Mouse (Mus musculus): ENCODE results near the gene Catspere2. TPM values are rescaled to one million over a fixed set of nuclear protein-coding genes. Genes with fewer than 3 reads are reported as not detected.
"Not testable (repeated sequence)": the region's sequence is repeated elsewhere in the genome, so short reads cannot be mapped to it uniquely, and the experiment has no call there.

Catspere2 gene
- polyA plus RNA-seq, 1 experiment from 2014 or later, result 0.10 TPM

- Histone ChIP-seq H3K9ac (ENCODE audit: low read length) (no peak overlapping the region), H3K36me3 (ENCODE audit: control insufficient read depth, insufficient read depth, low read length) (no peaks in the 10 kb centered on the region), H3K27ac (ENCODE audit: low read depth, low read length) (no peak overlapping the region), H3K27me3 (ENCODE audit: control insufficient read depth, insufficient read depth, low read length) (no peaks in the 10 kb centered on the region), H3K4me1 (ENCODE audit: control insufficient read depth, insufficient read depth, low read length) (no peaks in the 10 kb centered on the region), H3K9me3 (ENCODE audit: control insufficient read depth, low read length) (no peaks in the 10 kb centered on the region), H3K4me2 (no peak overlapping the region), H3K4me3 (ENCODE audit: low read depth, low read length) (no peak overlapping the region)
- ATAC-seq (ENCODE audit: low FRiP score) (no peak), DNase-seq (ENCODE audit: low spot score, missing footprints) (no peak)
- WGBS, result 91% methylated on average over 10 of the region's 10 CpGs
Measured at GRCm38 (mm10) chr1:178205701-178206325, 222.6 kb downstream of the Catspere2 start.

GRCm38 (mm10) chr1:178207856-178208255 lies 224.6 kb downstream of the Catspere2 start:
- not testable (repeated sequence) for H3K27me3 ChIP-seq (ENCODE audit: control insufficient read depth, insufficient read depth, low read length); DNase-seq (ENCODE audit: low spot score, missing footprints); H3K9ac ChIP-seq (ENCODE audit: low read length); H3K27ac ChIP-seq (ENCODE audit: low read depth, low read length); H3K9me3 ChIP-seq (ENCODE audit: control insufficient read depth, low read length); ATAC-seq (ENCODE audit: low FRiP score); H3K4me2 ChIP-seq; H3K4me1 ChIP-seq (ENCODE audit: control insufficient read depth, insufficient read depth, low read length); H3K4me3 ChIP-seq (ENCODE audit: low read depth, low read length); H3K36me3 ChIP-seq (ENCODE audit: control insufficient read depth, insufficient read depth, low read length)
- WGBS, result 86% methylated on average over 4 of the region's 4 CpGs

DNA sequence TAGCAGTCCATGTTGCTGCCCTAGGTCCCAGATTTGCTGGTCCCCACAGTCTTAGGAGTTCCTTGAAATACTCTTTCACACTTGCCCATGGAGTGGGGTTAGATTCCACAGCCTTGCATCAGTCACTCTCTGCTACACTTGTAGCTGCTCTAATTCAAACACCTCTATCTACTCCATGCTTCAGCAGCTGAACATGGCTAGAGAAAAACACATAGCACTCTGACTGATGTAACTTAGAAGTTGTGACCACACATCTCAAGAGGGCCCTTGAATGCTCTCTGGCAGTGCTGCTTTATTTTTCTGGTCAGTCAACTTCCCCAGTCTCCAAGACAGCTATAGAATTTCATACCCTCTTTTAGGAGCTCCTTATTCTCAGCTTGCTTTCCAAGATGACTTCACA lies 226.7 kb downstream of the Catspere2 start:
- no peak overlapping the region for H3K27ac ChIP-seq (ENCODE audit: low read depth, low read length)

GRCm38 (mm10) chr1:178217157-178217556 lies 233.9 kb downstream of the Catspere2 start:
- no peak for DNase-seq (ENCODE audit: low spot score, missing footprints)
- H3K4me2 ChIP-seq, result no peak overlapping the region
- H3K27me3 ChIP-seq (ENCODE audit: control insufficient read depth, insufficient read depth, low read length), result no peaks in the 10 kb centered on the region
- no peak overlapping the region for H3K4me3 ChIP-seq (ENCODE audit: low read depth, low read length)
- no peak for ATAC-seq (ENCODE audit: low FRiP score)
- H3K9me3 ChIP-seq (ENCODE audit: control insufficient read depth, low read length), result no peaks in the 10 kb centered on the region
- no peaks in the 10 kb centered on the region for H3K4me1 ChIP-seq (ENCODE audit: control insufficient read depth, insufficient read depth, low read length)
- no peak overlapping the region for H3K9ac ChIP-seq (ENCODE audit: low read length)
- no peaks in the 10 kb centered on the region for H3K36me3 ChIP-seq (ENCODE audit: control insufficient read depth, insufficient read depth, low read length)
- no peak overlapping the region for H3K27ac ChIP-seq (ENCODE audit: low read depth, low read length)

More for the DNA sequence above, 226.7 kb downstream of the Catspere2 start:
- H3K27me3 ChIP-seq (ENCODE audit: control insufficient read depth, insufficient read depth, low read length), result no peaks in the 10 kb centered on the region
- no peaks in the 10 kb centered on the region for H3K9me3 ChIP-seq (ENCODE audit: control insufficient read depth, low read length)
- H3K4me3 ChIP-seq (ENCODE audit: low read depth, low read length), result no peak overlapping the region
- no peaks in the 10 kb centered on the region for H3K36me3 ChIP-seq (ENCODE audit: control insufficient read depth, insufficient read depth, low read length)
- H3K4me2 ChIP-seq, result no peak overlapping the region
- no peaks in the 10 kb centered on the region for H3K4me1 ChIP-seq (ENCODE audit: control insufficient read depth, insufficient read depth, low read length)
- ATAC-seq (ENCODE audit: low FRiP score), result no peak
- no peak overlapping the region for H3K9ac ChIP-seq (ENCODE audit: low read length)
- no peak for DNase-seq (ENCODE audit: low spot score, missing footprints)

- Histone ChIP-seq H3K9me3 (ENCODE audit: control insufficient read depth, low read length) (no peaks in the 10 kb centered on the region), H3K27ac (ENCODE audit: low read depth, low read length) (no peak overlapping the region), H3K4me1 (ENCODE audit: control insufficient read depth, insufficient read depth, low read length) (no peaks in the 10 kb centered on the region), H3K4me2 (no peak overlapping the region), H3K4me3 (ENCODE audit: low read depth, low read length) (no peak overlapping the region), H3K27me3 (ENCODE audit: control insufficient read depth, insufficient read depth, low read length) (no peaks in the 10 kb centered on the region), H3K36me3 (ENCODE audit: control insufficient read depth, insufficient read depth, low read length) (no peaks in the 10 kb centered on the region), H3K9ac (ENCODE audit: low read length) (no peak overlapping the region)
- DNase-seq (ENCODE audit: low spot score, missing footprints), result no peak
- ATAC-seq (ENCODE audit: low FRiP score), result no peak
Measured at GRCm38 (mm10) chr1:178218305-178218704, 235.1 kb downstream of the Catspere2 start.

GRCm38 (mm10) chr1:178219166-178220077 lies 236.2 kb downstream of the Catspere2 start:
- DNase-seq (ENCODE audit: low spot score, missing footprints) (no peak), ATAC-seq (ENCODE audit: low FRiP score) (no peak)
- no peaks in the 10 kb centered on the region for H3K4me1 ChIP-seq (ENCODE audit: control insufficient read depth, insufficient read depth, low read length)
- H3K4me3 ChIP-seq (ENCODE audit: low read depth, low read length), result no peak overlapping the region
- peaks cover under 1% of the 10 kb centered on the region; the same call in 1 of the 2 replicates for H3K9me3 ChIP-seq (ENCODE audit: control insufficient read depth, low read length)
- H3K9ac ChIP-seq (ENCODE audit: low read length), result no peak overlapping the region
- no peak overlapping the region for H3K27ac ChIP-seq (ENCODE audit: low read depth, low read length)
- 90% methylated on average over 5 of the region's 5 CpGs for WGBS
- H3K4me2 ChIP-seq, result no peak overlapping the region
- no peaks in the 10 kb centered on the region for H3K27me3 ChIP-seq (ENCODE audit: control insufficient read depth, insufficient read depth, low read length)
- H3K36me3 ChIP-seq (ENCODE audit: control insufficient read depth, insufficient read depth, low read length), result no peaks in the 10 kb centered on the region

Other genes starting within 250 kb of the Catspere2 start
- 62.4 and 71.5 TPM in 2 replicates for gene Adss, start 186.9 kb upstream of the Catspere2 start, polyA plus RNA-seq (2014; fragmentation: Nextera tagmentation; extraction: Ambion mirVana)
- gene Desi2, start 204.0 kb downstream of the Catspere2 start, polyA plus RNA-seq (2014; fragmentation: Nextera tagmentation; extraction: Ambion mirVana), result 17.8 and 18.5 TPM in 2 replicates

Data from midbrain, embryonic 11.5 days (tissue).